Mouse (Mus musculus) kidney, adult 8-10 months (tissue): ENCODE measurements around the gene Fstl3.

ENCODE experiments used
- DNase-seq, 2 experiments: peaks; one replicate each; pipeline ENCODE4 v3.0.0; 2022

Gene Fstl3

DNA sequence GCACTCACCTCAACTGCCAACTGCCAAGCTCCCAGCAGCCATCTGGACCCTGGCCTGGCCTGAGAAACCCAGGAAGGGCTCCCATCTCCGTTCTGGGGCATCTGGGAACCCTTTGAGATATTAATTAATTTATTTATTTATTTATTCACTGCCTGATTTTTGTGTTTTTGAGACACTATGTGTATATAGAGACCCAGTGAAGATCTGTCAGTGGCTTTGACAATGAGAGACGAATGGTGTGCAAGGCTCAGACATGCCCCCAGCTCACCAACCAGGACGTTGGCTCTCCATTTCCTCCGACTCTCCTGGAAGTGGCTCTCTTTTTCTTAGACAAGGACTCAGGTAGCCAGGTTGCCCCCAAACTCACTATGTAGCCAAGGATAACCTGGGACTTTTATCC lies 13.8 kb downstream of the Fstl3 start, which contains the start of gene Prss57:
TSS of gene Prss57 (minus strand) at position 101 of the 400 bp plus-strand sequence.
- DNase-seq = no peak

DNA sequence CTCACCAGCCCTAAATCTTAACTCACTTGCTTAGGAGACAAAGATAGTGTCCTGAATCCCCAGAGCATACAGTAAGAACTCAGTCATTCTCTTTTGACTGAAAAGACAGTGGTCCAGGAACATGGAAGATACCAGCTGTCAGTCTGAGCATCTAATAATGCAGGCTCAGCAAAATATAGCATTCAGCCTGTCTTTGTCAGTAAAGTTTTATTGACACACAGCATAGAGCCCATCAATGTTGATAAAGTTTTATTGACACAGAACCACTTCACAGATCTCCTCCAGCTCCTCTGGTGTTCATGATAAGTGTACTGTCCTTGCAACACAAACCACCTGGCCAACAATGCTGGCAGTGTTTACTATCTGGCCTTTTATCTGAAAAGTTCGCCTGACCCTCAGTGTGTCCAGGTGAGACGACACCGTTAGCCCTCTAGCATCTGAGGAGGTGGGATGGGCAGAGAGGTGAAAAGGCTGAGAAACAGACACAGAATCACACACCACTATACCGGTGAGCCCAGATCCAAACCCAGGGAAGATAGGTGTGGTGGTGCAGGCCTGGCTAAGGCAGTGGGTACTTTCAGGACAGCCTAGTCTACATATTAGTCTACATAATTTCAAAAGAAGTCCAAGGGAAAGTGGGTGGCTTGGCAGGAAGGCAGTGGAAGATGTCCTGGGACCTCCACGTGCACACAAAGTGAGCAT lies 15.4 kb downstream of the Fstl3 start:
- no peak for DNase-seq

DNA sequence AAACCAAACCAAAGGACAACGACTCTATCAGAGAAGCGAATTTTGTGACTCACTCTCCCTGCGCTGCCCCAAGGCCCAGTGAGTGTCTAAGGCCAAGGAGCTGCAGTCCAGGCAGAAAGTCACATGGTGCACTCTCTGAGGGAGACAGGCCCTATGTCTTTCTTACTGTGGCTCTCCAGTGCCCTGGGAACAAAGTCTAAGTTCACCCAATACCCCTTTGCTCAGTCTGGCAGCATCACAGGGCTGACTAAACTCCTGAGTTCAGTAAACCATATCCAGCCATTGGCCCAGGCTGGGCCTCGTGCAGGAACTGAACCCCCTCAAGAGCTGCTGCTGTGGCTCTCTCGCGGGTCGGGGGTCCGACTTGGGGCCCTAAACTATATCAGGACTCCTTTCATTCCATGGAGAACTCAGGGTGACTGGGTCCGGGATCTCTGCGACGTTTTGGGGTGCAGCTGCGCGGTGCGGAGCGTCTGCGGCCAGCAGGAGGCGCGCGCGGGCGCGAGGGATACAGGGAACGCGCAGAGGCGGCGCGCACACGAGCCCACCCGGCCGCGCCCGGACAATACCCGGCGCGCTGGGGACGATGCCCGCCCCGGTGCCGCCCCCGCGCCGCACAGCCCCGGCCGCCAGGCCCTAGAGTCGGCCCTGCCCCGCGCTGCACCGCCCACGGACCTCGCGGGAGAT lies 16.1 kb downstream of the Fstl3 start, which contains the start of gene Palm:
TSS of gene Palm (plus strand) at position 522 of the 687 bp plus-strand sequence.
- DNase-seq = peak; percentile 85 to 90

DNA sequence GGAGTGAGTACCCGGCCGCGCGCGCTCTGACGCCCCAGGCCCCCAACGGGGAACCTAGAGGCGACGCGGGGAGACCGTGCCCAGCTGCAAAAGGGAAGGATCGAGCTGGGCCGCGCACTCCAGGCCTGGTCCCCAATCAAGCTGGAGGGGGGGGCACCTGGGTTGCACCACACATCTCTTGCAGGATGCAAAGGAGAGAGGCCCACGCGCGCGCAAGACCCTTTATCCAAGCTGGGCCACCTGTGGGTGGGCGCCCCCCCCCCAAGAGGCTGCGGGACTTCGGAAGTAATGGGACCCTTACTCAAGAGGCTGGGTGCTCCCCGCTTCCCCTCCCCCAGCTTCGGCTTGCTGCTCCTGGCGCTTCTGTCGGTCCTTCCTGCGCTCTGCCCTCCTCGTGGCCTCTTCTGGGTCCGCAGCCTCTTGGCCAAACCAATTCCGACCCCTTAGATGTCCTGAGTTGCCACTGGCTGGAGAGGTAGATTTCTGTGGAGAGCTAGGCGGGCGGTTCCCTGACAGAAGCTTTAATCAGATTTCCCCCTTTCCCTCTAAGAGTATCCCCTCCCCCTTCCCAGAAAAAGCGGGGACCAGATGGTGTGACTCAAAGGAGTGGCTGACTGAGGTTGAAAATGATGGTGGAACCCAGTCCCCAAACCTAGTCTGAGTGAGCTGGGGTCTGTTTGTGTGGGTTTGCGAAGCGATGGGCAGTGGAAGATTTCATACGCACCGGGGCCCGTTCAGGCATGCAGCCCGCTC lies 16.8 kb downstream of the Fstl3 start:
- DNase-seq = no peak

DNA sequence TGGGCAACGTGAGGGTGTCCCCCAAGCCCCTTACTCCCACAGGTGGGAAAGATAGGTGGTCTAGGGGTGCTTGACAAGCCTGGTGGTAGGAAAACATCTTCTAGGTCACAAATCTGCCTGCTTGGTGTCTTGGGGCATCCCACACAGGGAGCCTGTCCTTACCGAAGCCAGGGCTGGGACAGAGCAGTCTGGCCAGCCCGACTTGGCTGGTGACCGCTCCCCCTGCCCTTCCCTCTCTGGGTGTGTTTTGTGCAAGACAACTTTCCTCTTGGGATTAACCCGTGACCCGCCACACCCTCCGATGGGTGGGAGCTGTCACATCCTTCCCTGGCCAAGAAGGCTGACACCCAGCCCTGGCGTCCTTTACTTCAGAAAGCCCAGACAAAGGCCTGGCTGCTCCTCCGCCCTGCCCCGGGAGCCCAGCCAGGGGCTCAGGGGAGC lies 17.4 kb downstream of the Fstl3 start:
- DNase-seq = peak; percentile 89 to 90

DNA sequence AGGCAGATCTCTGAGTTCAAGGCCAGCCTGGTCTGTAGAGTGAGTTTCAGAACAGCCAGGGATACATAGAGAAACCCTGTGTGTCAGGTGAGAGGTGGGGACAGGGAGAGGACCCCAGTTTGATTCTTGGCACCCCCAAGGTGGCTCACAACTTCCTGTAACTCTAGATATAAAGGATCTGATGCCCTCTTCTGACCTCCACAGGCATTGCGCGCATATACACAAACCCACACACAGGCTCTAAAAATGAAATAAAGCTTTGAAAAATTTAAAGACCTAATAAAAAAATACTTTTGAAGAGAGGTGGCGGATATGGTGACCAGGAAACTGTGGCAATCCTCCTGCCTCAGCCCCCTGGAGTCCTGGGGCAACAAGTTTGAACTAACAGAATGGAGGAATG lies 18.8 kb downstream of the Fstl3 start:
- DNase-seq = no peak

DNA sequence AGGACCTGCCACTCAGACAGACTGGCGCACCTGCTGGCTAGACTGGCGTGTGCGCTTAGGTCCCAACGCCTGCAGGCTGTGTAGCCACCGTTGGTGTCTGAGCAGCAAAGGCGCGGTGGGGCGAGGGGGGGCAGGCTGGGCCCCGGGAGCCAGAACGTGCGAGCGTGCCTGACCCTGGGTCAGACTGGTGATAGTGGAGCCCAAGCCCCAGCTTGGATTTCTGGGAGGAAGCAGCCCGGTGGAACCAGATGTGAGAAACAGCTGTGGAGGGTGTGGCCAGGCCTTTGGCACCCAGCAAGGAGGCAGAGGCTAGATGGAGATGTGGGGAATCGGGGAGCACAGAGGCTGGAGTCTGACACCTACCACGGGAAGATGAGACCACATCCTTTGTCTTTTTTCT lies 20.3 kb downstream of the Fstl3 start:
- DNase-seq = no peak

DNA sequence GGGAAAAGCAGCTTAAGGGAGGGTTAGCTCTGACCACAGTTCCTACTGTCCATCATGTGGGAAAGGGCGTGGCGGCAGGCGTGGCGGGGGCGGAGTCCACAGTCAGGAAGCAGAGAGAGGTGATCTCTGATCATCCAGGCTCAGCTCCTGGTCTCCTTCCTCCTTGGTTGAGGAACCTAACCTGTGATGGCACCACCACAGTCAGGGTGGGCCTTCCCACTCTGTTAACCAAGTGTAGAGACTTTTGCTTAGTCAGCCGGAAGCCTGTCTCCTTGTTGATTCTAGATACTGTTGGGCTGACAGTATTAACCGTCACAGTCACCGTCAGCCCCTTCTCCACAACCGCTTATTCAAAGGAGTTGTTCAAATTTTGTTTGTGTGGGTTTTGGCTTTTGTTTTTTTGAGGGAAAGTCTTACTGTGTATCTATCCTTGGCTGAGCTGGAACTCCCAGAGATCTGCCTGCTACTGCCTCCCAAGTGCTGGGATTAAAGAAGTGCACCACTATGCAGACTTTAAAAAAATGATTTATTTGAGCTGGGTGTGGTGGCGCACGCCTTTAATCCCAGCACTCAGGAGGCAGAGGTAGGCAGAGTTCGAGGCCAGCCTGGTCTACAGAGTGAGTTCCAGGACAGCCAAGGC lies 21.3 kb downstream of the Fstl3 start:
- DNase-seq = peak; percentile 75 to 85

DNA sequence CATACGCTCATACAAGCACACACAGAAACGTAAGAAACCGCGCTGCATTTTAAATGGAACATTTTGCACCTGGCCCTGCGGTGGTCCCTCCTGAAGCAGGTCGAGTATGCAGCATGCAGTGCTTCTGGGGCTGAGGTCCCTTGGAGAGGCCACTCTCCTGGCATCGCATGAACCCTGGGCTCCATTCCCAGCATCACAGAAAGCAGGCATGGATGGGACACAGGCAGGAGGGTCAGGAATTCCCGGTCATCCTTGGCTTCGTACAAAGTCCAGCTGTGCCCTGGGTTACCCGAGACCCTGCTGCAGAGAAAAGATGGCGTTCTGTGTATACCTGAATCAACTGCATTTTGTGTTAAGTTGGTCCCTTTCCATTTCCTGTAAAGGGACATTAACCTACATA lies 23.4 kb downstream of the Fstl3 start:
- peak in 1 of 2 experiments; percentile 57 for DNase-seq

DNA sequence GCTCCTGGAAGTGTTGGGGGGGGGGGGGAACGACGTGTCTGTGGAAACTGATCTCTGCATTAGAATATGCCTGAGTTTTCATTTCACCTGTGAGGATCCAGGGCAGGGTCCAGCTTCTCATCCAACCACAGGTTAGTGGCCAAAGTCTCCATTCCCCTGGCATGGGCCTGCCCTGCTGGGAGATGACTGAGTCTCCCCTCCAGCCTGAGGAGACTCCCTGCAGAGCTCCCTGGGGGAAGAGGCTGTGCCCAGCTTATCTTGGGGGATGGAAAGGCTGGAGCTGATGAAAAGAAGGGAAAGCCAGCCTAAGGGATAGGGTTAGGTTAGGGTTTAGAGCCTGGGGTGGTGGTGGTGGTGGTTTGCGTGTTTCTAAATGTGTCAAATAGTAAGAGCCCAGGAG lies 24.8 kb downstream of the Fstl3 start:
- DNase-seq = peak; percentile 79 to 85

DNA sequence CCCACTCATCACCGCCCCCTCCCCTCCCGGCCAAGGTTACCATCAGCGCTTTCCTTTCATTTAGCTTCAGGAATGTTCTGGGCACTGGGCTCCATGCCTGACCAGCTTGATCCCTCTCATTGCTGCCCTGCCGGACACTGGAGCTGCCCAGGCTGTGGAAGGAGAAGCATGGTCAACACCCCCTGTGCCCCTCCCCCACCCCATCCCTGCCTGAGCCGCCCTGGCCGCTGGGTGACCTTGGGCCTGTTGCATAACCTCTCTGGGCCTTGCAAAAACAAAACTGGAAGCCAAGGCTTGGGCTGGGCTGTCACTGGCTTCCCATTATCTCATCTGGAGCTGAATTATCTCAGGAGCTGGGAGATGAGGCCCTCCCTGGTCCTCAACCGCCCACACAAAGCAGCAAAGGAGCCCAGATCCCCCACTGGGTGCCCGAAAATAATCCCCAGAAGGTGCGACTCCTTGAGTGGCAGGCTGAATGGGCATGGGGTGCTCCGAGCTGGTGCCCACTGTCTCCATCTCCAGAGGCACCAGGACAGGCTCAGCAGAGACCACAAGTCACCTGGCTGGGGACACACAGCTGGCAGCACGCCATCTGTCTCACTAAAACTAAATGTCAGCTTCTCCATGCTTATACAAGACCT lies 25.4 kb downstream of the Fstl3 start:
- DNase-seq = peak; percentile 83 to 89

DNA sequence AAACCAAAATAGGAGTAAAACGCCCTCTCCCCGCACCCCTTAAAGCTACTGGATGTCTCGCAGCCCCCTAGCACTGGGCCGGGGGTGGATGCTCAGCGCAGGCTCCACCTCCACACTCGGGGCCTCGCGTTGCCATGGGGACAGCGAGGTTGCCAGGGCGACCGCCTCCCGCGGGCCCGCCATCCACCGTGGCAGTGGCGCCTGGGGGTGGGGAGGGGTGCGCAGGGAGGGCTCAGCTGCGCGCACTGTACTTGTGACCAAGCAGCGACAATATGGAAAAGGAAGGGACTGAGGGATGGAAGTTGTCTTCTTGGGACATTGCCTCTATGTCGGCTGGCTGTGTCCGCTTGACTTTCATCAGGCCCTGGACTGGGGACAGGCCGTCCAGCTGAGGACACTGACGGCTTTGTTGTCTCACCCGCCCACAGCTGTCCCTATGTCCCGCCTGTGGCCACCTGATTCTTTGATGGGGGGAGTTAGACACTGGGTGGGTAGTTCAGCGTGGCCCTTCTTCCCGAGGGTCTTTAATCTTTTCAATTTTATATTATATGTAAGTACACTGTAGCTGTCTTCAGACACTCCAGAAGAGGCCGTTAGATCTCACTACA lies 26.7 kb downstream of the Fstl3 start:
- DNase-seq = no peak

DNA sequence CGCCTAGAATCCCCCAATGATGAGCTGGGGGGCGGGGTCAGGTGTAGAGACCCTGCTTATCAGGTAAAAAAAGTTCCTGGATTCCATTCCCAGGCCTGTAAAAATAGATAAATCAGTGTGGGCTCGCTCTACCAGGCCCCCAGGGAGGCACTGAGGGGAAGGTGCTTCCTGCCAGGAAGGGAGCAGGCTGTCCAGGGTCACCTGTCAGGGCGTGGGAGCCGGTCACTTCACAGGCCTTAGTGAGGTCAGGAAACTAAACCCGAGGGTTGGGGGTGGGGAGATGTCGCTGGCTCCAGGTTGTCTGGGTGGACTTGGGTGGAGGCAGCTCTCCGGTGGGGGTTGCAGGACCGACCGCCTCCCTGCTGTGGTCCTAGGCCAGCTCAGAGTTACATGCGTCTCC lies 28.6 kb downstream of the Fstl3 start:
- peak; percentile 57 to 75 for DNase-seq

DNA sequence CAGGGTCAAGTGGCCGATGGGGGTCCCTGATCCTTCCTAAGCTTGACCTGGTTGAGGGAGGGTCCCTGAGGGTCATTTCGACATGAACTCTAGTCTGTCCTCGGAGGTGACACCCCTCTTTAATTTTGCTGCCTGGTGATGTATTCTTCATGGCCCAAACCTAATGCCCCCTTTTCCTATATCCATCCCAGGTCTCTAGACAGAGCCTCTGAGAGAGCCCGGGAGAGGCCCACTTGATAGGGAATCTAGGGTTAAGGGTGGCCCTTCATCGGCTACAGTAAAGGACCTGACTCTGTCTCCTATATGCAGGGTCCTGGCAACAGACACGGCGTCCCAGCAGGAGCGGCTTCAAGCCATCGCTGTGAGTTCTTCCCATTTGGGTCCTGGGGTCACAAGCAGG lies 29.3 kb downstream of the Fstl3 start:
- no peak for DNase-seq

DNA sequence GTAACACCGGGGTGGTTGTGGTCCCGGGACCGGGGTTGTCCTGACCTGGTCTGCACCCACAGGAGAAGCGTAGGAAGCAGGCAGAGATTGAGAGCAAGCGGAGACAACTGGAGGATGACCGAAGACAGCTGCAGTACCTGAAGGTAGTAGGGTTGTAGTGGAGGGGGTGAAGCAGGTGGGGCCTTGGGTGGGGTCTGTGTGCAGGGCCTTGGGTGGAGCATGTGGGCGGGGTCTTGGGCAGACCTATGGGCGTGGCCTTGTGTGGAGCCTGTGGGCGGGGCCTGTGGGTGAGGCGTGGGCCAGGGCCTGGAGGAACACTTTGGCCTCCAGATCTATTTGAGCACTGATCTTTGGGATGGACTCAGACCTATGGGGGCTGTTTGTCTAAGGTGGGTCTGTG lies 29.9 kb downstream of the Fstl3 start:
- no peak for DNase-seq

DNA sequence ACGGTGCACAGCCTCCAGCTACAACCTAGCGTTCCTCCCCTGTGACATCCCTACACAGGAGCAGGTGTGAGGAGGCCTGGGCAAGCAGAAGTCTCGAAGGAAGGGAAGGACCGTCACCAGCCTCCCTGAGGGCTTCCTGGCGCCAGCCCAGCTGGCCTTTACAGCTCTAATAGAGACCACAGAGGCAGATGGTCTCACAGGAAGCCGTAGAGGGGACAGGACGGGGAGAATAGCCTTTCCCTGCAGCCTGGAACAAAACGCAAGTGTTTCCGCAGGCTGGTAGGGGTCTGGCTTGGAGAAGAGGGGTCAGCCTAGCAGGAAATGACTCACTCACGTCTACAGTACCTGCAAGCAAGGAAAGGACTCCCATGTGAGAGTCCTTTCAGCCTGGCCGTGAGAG lies 30.8 kb downstream of the Fstl3 start:
- peak in 1 of 2 experiments; percentile 54 for DNase-seq

DNA sequence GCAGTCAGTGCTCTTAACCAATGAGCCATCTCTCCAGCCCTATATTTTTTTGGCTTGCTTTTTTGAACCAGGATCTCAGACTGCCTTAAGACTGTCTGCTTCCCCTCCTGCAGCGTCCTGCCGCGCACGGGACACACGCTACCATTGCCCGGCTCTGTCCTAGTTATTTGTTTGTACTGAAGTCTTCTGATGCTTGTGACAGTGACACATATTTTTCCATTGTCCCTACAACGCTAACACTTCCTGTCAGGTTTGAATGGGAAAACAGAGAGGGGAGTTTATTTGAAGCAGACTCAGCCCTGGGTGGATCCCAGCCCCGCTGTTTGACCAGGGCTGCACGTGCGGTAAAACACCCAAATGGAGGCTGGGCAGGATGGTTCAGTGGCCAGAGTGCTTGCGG lies 31.7 kb downstream of the Fstl3 start:
- no peak for DNase-seq

DNA sequence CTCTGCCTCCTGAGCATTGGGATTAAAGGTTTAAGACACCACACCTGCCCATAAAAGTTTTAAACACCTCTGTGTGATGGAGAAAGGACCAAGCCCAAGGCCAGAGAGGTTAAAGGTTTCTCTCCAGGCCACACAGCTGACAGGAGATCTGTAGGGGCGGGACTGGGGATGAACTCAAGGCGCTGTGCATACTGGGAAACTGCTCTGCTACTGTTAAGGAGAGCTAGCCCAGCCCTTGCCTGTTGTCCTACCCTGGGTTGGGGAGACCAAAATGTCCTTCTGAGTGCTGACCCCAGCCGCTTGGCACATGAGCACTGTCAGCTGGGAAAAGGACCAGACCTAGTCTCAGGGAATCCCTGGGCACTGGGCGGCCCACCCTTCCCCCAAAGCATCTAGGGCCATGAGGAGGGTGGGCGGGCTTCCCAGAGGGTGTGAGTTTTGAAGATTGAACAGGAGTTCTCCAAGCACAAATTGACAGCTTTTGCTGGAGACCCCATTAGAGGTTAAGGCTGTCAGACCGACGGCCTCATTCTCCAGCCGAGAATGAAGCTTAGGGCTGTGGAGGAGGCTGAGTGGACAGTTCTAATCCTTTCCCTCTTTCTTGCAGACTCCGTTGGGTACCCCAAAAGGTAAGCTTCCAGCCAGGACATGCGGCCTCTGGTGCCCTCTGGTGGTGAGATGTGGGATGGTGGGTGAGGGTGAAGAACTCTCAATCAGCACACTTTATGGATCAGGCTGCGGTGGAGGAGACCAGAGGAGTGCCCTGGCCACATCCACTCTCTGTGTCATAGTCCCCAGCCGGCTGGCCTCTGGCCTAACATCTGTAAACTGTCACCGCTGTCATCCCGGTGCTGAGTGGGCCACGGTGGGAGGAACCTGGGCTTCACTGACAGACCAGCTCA lies 34.9 kb downstream of the Fstl3 start:
- DNase-seq = peak; percentile 75 to 90

DNA sequence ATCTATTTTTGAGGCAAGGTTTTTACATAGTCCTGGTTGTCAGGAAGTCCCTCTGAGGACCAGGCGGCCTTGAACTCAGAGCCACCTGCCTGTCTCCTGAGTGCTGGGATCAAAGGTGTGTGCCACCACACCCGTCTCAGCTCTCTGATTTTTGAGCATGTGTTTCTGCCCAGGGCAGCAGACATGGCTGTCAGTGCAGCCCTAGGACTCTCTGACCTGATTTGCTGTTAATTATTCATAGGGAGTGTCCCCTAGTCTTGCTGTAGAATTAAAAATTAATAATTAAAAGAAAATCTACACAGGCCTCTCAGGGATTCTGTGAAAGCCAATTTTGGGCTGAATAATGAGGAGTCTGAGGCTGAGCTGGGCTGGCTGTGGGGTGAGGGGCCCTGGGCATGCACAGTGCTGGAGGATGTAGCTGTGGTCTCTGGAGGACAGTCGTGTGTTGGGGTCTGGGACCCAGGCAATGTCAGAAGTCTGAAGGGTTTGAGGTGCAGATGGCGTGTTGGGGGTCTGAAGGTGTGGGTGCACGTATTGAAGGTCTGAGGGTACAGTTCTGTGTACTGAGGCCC lies 37.3 kb downstream of the Fstl3 start:
- DNase-seq = peak; percentile 71 to 88

DNA sequence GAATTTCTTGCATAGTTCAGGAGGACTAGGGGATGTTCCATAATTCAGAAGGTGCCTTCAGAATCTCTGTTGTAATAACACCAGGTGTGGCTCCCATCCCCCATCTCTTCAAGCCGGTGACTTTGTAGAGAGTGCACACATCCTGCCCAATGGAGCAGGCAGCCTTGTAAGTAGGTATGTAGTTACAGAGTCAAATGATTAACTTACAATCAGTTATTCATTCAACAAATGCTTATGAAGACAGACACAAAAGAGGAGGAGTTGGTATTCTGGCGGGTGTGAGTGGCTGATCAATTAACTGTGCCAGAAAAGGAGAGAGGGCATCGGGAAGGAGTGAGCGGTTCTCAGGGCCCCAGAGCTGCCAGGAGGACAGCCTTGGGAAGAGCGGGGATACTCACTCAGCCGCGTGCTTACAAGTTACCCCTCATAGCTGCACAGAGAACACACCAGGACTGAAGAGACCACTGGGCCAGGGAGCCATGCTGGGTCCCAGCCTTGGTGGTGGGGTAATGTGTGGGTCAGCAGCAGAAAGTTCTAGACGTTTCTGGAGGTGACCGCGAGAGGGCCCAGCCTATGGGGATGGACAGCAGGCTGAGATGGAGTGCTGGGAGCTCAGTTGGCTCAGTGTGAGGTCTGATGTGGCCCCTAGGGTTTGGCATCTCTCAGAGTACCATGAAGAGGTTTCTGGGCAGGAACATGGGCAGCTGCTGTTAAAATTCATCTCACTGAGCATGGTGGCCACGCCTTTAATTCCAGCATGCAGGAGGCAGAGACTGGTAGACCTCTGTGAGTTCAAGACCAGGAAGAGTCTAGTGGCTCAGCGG lies 38.8 kb downstream of the Fstl3 start:
- DNase-seq = peak; percentile 84 to 92
